Mouse (Mus musculus) stomach, embryonic 14.5 days (tissue): ENCODE results near the gene Pld6. TPM values are rescaled to one million over a fixed set of nuclear protein-coding genes. Genes with fewer than 3 reads are reported as not detected.

ENCODE experiments used
- ATAC-seq: fragments of 200-750 bp; cut with Nextera tagmentation; 2 replicates; pipeline ENCODE4 v1.8.0; 2017; ENCODE audit warnings: low read depth, moderate TSS enrichment; ENCODE audit not compliant: insufficient number of reproducible peaks, insufficient read depth, low FRiP score
- H3K27ac ChIP-seq: fragments of 300-500 bp; sonication (generic); 2 replicates; pipeline ENCODE4 v1.5.1; 2014; ENCODE audit warnings: mild to moderate bottlenecking, low read length, moderate library complexity, mixed read lengths
- H3K27me3 ChIP-seq: fragments of 300-500 bp; sonication (generic); 2 replicates; pipeline ENCODE4 v1.6.1; 2014; ENCODE audit warnings: low read length, control low read depth, mixed read lengths; ENCODE audit not compliant: control insufficient read depth, insufficient read depth
- H3K36me3 ChIP-seq: fragments of 300-500 bp; sonication (generic); 2 replicates; pipeline ENCODE4 v1.6.1; 2014; ENCODE audit warnings: mild to moderate bottlenecking, control low read depth, low read length, moderate library complexity, mixed read lengths; ENCODE audit not compliant: control insufficient read depth, insufficient read depth
- H3K4me1 ChIP-seq: fragments of 300-500 bp; sonication (generic); 2 replicates; pipeline ENCODE4 v1.6.1; 2014; ENCODE audit warnings: low read length, control low read depth, mixed read lengths; ENCODE audit not compliant: control insufficient read depth, insufficient read depth
- H3K4me2 ChIP-seq: fragments of 300-500 bp; sonication (generic); replicated peaks from 2 replicates; pipeline ENCODE4 v1.6.1; 2014; ENCODE audit warnings: low read depth, low read length, control low read depth
- H3K4me3 ChIP-seq: fragments of 300-500 bp; sonication (generic); 2 replicates; pipeline ENCODE4 v1.5.1; 2014; ENCODE audit warnings: low read depth, low read length, control low read depth
- H3K9ac ChIP-seq: fragments of 300-500 bp; sonication (generic); replicated peaks from 2 replicates; pipeline ENCODE4 v1.6.1; 2014; ENCODE audit warnings: low read depth, mild to moderate bottlenecking, control low read depth, low read length, moderate library complexity, mixed read lengths
- H3K9me3 ChIP-seq: fragments of 300-500 bp; sonication (generic); 2 replicates; pipeline ENCODE4 v1.6.1; 2016; ENCODE audit warnings: low read depth, low read length, control low read depth; ENCODE audit not compliant: control insufficient read depth
- WGBS: fragments of 180-500 bp; shearing (Covaris S2); extraction: QIAGEN DNeasy Blood & Tissue Kit; methylation state at CpG from one replicate; pipeline ENCODE4 v1.1.7; 2014; 5-methylcytosine and 5-hydroxymethylcytosine counted together
- polyA plus RNA-seq: library from polyadenylated mRNA; unstranded; fragments of >200 nt; fragmentation: Nextera tagmentation; extraction: Ambion mirVana; gene quantifications from 2 replicates; pipeline ENCODE4 v1.2.1, GENCODE M21; 2014

Pld6 gene
- polyA plus RNA-seq, 1 experiment from 2014 or later, result 1.7 TPM

- 85% methylated on average over 2 of the region's 2 CpGs for WGBS
- Histone ChIP-seq H3K4me2 (no peak overlapping the region), H3K27ac (no peak overlapping the region), H3K9ac (no peak overlapping the region), H3K4me1 (no peaks in the 10 kb centered on the region), H3K27me3 (no peaks in the 10 kb centered on the region), H3K36me3 (peaks cover 88% of the 10 kb centered on the region), H3K4me3 (no peak overlapping the region), H3K9me3 (no peaks in the 10 kb centered on the region)
- no peak for ATAC-seq
Measured at GRCm38 (mm10) chr11:59772291-59772690, 15.2 kb downstream of the Pld6 start.

GRCm38 (mm10) chr11:59770753-59771152, 16.7 kb downstream of the Pld6 start:
- H3K9ac ChIP-seq, result no peak overlapping the region
- H3K36me3 ChIP-seq, result peaks cover 87% of the 10 kb centered on the region
- H3K4me1 ChIP-seq, result no peaks in the 10 kb centered on the region
- 91% methylated on average over 7 of the region's 7 CpGs for WGBS
- no peaks in the 10 kb centered on the region for H3K9me3 ChIP-seq
- no peak overlapping the region for H3K4me2 ChIP-seq
- ATAC-seq, result no peak
- no peak overlapping the region for H3K4me3 ChIP-seq
- H3K27me3 ChIP-seq, result no peaks in the 10 kb centered on the region
- H3K27ac ChIP-seq, result no peak overlapping the region

- Histone ChIP-seq H3K27me3 (no peaks in the 10 kb centered on the region), H3K9ac (no peak overlapping the region), H3K27ac (no peak overlapping the region), H3K4me1 (no peaks in the 10 kb centered on the region), H3K9me3 (no peaks in the 10 kb centered on the region), H3K4me2 (no peak overlapping the region), H3K4me3 (no peak overlapping the region), H3K36me3 (peaks cover 87% of the 10 kb centered on the region)
- ATAC-seq, result no peak
- 89% methylated on average over 6 of the region's 6 CpGs for WGBS
Measured at GRCm38 (mm10) chr11:59769738-59770137, 17.7 kb downstream of the Pld6 start.

- Histone ChIP-seq H3K9me3 (no peaks in the 10 kb centered on the region), H3K36me3 (peaks cover 88% of the 10 kb centered on the region), H3K4me1 (no peaks in the 10 kb centered on the region), H3K27me3 (no peaks in the 10 kb centered on the region), H3K27ac (no peak overlapping the region), H3K9ac (no peak overlapping the region), H3K4me2 (no peak overlapping the region), H3K4me3 (no peak overlapping the region)
- WGBS, result 91% methylated on average over 2 of the region's 2 CpGs
- no peak for ATAC-seq
Measured at GRCm38 (mm10) chr11:59769307-59769706, 18.1 kb downstream of the Pld6 start.

GRCm38 (mm10) chr11:59760796-59761195, 26.6 kb downstream of the Pld6 start:
- WGBS, result 96% methylated on average over 6 of the region's 6 CpGs
- Histone ChIP-seq H3K9me3 (no peaks in the 10 kb centered on the region), H3K27me3 (no peaks in the 10 kb centered on the region), H3K4me2 (no peak overlapping the region), H3K4me3 (no peak overlapping the region), H3K9ac (no peak overlapping the region), H3K27ac (no peak overlapping the region), H3K4me1 (no peaks in the 10 kb centered on the region), H3K36me3 (peaks cover 89% of the 10 kb centered on the region)
- ATAC-seq, result no peak

GRCm38 (mm10) chr11:59759626-59760025, 27.8 kb downstream of the Pld6 start:
- Histone ChIP-seq H3K36me3 (peaks cover 89% of the 10 kb centered on the region), H3K4me1 (no peaks in the 10 kb centered on the region), H3K4me2 (no peak overlapping the region), H3K27me3 (no peaks in the 10 kb centered on the region), H3K27ac (no peak overlapping the region), H3K4me3 (no peak overlapping the region), H3K9me3 (no peaks in the 10 kb centered on the region), H3K9ac (no peak overlapping the region)
- WGBS, result 86% methylated on average over 2 of the region's 2 CpGs
- ATAC-seq, result no peak

- Histone ChIP-seq H3K4me1 (no peaks in the 10 kb centered on the region), H3K9ac (no peak overlapping the region), H3K4me3 (no peak overlapping the region), H3K36me3 (peaks cover 87% of the 10 kb centered on the region), H3K9me3 (no peaks in the 10 kb centered on the region), H3K4me2 (no peak overlapping the region), H3K27ac (no peak overlapping the region), H3K27me3 (no peaks in the 10 kb centered on the region)
- 89% methylated on average over 4 of the region's 4 CpGs for WGBS
- no peak for ATAC-seq
Measured at GRCm38 (mm10) chr11:59759178-59759577, 28.3 kb downstream of the Pld6 start.

- H3K27ac ChIP-seq, result no peak overlapping the region
- H3K9me3 ChIP-seq, result no peaks in the 10 kb centered on the region
- 94% methylated on average over 9 of the region's 9 CpGs for WGBS
- no peak overlapping the region for H3K4me3 ChIP-seq
- H3K9ac ChIP-seq, result no peak overlapping the region
- ATAC-seq, result no peak
- H3K27me3 ChIP-seq, result no peaks in the 10 kb centered on the region
- no peak overlapping the region for H3K4me2 ChIP-seq
- H3K4me1 ChIP-seq, result no peaks in the 10 kb centered on the region
- H3K36me3 ChIP-seq, result peaks cover 79% of the 10 kb centered on the region
Measured at GRCm38 (mm10) chr11:59758191-59758985, 29.1 kb downstream of the Pld6 start.

- Histone ChIP-seq H3K9me3 (no peaks in the 10 kb centered on the region), H3K27me3 (no peaks in the 10 kb centered on the region), H3K4me2 (no peak overlapping the region), H3K4me3 (no peak overlapping the region), H3K27ac (no peak overlapping the region), H3K4me1 (no peaks in the 10 kb centered on the region), H3K36me3 (peaks cover 82% of the 10 kb centered on the region), H3K9ac (no peak overlapping the region)
- no peak for ATAC-seq
- 90% methylated on average over 4 of the region's 4 CpGs for WGBS
Measured at GRCm38 (mm10) chr11:59756351-59756750, 31.1 kb downstream of the Pld6 start.
